Mouse (Mus musculus): ENCODE data around the gene Sart3.
A peak's percentile ranks its signal among the peaks of the same experiment; 100 is the strongest.

Sart3 gene

DNA sequence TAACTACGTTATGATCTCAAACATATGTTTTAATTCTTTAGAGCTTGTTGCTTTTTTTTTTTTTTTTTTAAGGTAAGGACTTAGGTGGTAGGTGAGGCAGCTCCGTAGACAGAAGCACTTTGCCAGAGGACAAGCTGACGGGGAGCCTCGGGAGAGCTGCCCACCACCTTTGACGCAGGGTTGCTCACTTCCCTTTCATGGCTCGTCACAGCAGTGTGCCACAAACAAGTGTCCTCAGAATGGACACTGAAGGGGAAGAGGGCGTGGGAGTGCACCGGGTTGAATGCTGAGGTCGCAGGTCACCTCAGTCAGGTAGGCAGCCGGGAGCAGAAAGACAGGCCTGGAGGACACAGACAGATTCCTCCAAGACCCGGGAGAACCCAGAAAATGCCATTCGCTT is 46.9 kb downstream of the Sart3 start:
- DNase-seq (ENCODE audit: low read depth, low spot score): no peak

DNA sequence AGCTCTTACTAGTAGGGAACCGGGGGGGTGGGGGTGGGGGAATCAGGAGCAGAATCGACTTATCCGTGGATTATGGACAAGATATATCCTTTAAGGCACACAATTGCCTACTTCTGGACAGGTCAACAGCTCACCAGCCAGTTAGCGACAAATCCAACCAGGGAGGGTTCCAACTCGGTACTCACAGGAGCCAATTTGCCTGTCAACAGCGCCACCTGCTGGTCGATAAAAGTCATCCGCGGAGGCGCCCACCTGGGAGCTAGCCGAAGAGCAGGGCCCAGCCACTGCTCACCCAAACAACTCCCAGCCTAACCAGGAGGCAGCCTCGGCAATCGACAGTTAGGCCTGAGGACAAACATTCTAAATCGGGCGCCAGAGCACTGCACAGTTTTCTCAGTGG is 47.9 kb downstream of the Sart3 start, which contains the start of gene 1700069L16Rik:
TSS of gene 1700069L16Rik (minus strand) at position 327 of the 400 bp plus-strand sequence.
- DNase-seq (ENCODE audit: low read depth, low spot score): peak; percentile 96

DNA sequence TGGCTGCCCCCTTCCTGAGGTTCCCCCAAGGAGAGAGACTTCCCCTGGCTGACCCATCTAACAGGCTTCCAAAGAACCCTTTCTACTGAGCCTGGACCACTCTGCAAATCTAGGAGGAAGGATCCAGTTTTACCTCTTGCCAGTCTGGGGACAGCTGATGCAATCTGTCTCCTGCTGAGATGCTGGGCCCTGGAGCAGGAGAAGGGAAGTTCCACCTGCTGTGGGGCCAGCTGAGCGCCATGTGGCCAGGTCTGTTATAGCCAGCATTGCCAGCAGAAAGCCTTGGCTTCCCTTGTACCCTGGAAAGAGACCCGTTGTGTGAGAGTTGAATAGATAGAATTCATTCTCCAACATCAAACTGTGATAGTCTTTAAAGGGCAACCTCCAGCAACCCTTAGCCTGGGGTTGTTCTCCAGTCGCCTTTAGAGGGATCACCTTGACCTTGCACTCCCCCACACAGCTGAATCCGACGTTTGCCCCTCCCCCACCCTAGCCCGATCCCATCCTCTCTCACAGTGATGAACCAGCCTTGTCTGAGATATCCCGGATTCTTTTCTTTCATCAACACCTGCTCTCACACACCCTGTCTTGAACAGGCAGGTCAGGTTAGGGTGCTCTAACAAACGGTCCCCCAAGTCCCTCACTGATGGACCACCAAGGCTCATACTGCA is 48.6 kb downstream of the Sart3 start:
- DNase-seq (ENCODE audit: low read depth, low spot score): peak; percentile 45

DNA sequence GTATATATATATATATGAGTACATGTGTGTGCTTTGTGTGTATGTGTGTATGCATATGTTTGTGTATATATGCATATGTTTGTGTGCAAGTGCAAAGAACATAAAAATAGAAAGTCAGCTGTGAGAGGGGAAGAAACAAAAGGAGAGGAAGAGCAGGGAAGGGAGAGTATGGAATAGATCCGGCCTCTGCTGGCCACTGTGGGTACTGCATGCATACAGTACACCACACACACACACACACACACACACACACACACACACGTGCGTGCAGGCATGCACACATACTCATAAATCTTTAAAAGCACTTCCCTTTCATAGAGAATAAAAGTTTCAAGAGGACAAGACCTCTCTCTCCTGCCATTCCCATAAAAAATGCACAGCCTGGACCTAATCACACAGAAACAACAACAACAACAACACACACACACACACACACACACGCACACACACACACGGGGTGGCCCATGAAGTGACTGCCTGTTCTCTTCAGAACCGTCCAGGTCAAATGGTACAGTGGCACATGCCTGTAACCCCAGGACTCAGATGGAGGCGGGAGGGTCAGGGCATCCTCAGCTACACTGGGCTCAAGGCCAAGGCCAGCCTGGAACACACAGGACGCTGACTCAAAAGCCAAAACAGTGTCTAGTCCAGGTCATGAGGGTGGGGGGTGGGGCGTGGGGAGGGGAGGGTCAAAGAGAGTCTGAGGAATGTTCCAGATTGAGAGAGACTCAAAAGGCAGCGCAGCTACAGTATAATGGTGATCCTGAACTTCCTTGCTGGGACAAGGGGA is 49.9 kb downstream of the Sart3 start:
- peak; percentile 70 for DNase-seq (ENCODE audit: low read depth, low spot score)

DNA sequence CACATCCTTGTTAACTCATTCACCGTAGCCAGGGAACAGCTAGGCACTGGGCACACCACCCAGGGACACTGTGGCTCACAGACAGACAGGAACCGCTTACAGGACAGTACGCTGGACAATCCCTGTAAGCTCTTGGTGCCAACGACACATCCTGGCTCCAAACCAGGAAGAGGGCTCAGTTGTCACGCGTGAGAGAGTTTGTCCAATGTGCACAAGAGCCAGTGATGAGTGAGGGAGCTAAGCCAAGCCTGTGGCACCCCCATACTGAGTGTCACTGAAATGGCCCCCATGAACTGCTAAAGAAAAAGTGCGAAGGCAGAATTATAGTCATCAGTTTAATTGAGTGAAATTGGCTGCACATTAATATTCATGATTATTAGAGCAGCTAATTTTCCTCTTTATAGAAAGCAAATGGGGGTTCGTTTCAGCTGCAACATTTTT is 53.1 kb downstream of the Sart3 start:
- DNase-seq (ENCODE audit: low read depth, low spot score): no peak

DNA sequence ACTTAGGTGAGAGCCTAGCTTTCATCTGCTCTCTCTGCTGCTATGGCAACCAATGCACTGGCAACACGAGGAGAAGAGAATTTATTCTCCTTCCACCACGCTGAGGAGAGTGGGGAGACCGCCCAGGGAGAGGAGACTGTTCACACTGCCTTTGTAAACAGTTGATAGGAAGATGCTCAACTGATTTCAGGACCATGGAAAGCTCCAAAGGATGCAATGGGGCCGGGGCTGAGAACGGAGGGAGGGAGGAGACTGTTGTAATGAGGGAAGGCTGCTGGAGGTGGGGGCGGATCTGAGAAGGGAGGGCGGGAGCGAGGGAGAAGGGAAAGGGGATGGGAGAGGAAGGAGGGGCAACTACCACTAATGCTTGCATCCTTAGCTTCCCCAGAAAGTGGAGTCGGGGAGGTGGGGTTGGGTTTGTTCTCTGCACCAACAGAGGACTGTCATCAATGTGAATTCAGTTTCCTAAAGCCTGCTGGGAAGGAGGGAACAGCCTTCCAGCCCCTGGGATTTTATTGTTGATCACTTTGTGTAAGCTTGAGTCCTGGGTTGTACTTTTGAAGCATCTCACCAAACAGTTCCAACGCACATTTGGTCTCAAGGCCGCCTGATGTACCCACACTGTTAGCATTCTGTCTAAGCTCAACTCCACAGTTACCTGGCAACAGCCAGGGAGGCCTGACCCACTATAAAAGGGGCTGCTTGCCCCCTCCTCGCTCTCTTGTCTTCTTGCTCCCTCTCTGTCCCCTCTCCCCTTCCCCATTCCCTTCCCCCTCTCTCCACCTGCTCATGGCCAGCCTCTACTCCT is 55.5 kb downstream of the Sart3 start:
- peak; percentile 94 for DNase-seq (ENCODE audit: low read depth, low spot score)

DNA sequence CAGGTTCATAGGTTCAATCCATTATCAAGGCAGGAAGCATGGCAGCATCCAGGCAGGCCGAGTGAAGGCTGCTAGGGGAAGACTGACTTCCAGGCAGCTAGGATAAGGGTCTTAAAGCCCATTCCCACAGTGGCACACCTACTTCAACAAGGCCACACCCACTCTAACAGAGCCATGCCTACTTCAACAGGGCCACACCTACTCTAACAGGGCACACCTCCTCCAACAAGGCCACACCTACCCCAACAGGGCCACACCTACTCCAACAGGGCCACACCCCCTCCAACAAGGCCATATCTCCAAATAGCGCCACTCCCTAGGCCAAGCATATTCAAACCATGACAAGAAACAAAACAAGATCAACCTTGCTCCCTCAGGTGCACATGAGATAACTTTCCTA is 59.4 kb downstream of the Sart3 start:
- DNase-seq (ENCODE audit: low read depth, low spot score): peak; percentile 78

DNA sequence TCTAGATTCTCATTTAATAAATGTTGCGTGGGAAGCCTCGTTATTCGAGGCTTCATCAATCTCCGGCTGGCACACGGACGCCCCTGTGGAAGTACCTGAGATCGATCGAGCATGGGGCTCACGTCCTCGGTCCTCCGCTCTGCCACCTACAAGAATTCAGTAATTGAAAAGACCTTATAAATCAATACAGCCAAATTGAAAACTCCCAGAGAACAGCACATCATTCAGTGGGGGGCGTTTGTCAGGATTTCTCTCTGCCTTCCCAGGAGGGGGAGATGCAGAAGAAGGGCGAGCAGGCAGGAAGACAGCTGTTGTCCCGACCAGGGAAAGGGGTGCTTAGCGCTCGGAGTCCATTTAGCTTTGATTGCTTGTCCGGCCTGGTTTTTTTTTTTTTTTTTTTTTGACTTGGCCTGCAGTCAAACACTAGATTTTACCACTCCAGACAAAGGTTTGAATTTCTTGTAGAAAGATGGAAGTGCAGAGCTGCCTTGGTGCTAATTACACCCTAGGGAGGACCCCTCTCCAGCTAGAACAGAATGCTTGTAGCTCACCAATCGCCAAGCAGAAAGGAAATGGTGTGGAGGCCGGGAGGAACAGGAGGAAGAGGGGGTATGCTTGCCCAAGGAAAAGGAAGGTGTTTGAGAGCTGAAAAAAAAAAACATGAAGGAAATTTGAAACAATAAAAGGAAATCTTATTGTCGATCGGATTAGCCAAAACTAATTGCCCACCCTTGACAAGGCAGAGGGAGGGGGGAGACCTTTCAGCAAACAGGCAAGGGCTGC is 68.3 kb downstream of the Sart3 start:
- DNase-seq (ENCODE audit: low read depth, low spot score): no peak

DNA sequence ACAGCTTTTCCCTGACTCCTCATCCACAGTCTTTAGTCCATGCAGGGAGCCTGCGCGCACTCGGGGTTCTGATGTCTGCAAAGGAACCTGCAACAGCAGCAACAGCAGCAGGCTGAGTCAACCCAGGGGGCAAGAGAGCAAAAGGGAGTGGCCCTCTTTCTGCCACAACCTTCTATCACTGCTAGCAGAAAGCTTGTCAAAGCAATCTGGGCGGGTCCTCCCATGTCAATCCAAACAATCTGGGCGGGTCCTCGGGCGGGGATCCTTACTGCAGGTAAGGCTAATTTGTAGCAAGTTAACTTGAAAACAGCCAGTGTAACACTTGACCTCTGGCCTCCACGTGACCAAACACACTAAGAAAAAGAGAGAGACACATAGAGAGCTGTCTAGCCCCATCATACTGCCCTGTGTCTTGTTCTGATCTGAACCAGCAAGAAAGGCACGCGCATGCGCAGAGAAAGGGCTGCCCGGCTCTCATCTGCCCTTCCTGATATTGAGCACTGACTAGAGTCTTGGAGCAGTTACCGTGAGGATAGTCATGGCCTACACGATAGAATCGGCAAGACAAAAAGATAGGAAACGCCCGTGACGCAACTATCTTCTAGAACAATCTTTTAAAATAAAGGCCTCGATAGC is 71.8 kb downstream of the Sart3 start:
- DNase-seq (ENCODE audit: low read depth, low spot score): peak; percentile 88

DNA sequence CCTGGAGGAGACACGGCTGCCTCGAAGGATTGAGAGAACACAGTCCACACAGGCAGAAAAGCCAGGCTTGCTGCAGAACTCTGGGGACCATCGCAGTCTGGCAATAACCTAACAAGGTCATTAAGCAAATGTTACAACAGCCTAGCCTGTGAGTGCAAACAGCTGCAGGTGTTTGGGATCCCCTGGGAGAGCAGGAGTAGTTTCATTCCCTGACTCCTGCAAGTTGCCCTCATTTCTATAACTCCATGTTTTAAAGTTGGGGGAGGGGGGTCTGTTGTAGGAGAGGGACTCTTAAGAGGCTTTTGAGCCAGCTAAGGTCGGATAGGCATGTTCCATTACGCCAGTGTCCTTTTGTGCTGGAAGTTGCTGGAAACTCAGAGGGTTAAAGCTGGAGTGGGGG is 77.9 kb downstream of the Sart3 start:
- DNase-seq (ENCODE audit: low read depth, low spot score): no peak

DNA sequence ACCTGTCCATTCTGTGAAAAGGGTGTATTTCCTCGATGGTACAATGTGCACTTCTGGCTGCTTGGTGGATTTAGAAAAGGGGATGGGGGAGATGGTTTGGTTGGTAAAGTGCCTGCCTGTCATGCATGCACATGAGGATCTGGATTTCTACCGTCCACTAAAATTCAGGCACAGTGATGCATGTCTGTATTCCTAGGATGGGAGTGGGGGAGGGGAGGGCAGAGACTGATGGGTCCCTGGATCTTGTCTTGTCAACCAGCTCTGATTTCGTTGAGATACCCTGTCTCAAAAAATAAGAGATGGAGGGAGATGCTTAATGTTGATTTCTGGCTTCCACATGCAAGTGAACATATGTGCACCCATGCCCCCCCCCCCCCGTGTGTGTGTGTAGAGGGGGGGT is 78.3 kb downstream of the Sart3 start:
- no peak for DNase-seq (ENCODE audit: low read depth, low spot score)

DNA sequence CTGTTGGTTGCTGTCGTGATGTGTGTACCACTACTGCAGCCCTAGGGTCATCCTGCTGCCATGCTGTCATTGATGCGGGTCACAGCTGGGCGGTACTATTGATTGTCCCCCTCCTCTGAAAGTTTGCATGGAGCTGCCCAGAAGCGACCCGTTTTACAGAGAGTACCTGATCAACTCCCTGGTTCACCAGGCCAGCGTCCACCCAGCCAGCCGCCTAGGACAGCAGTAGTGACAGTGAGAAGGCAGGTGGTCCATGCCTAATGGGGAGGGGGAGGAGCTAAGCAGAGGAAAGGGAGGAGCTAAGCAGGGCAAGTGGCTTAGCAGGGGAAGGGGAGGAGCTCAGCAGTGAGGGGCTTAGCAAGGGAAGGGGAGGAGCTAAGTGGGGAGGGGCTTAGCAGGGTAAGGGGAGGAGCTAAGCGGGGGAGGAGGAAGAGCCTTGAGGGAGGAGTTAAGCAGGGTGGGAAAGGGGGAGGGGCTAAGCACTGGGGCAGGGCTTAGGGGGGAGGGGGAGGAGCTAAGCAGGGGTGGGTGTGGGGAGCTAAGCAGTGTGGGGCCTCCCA is 79.0 kb downstream of the Sart3 start:
- DNase-seq (ENCODE audit: low read depth, low spot score): peak; percentile 93

All from ZHBTc4 (cell line).